Mouse (Mus musculus) erythroblast, embryonic 14.5 days (primary cell): ENCODE results near the gene Atp2a1. TPM values are rescaled to one million over a fixed set of nuclear protein-coding genes. Genes with fewer than 3 reads are reported as not detected.
"Not testable (repeated sequence)": the region's sequence is repeated elsewhere in the genome, so short reads cannot be mapped to it uniquely, and the experiment has no call there.

Experiments used
- H3K27me3 ChIP-seq: 2 replicates; pipeline ENCODE4 v1.6.1; 2012; ENCODE audit warnings: inconsistent platforms; ENCODE audit not compliant: control insufficient read depth
- H3K36me3 ChIP-seq: 2 replicates; pipeline ENCODE4 v1.6.1; 2012; ENCODE audit warnings: mild to moderate bottlenecking, inconsistent platforms; ENCODE audit not compliant: control insufficient read depth
- H3K4me1 ChIP-seq: 2 replicates; pipeline ENCODE4 v1.6.1; 2012; ENCODE audit warnings: inconsistent platforms; ENCODE audit not compliant: control insufficient read depth
- H3K4me3 ChIP-seq: replicated peaks from 2 replicates; pipeline ENCODE3; 2012; ENCODE audit warnings: moderate library complexity, mild to moderate bottlenecking, inconsistent platforms
- H3K9me3 ChIP-seq: 2 replicates; pipeline ENCODE4 v1.6.1; 2012; ENCODE audit warnings: low read length, inconsistent platforms, mixed read lengths; ENCODE audit not compliant: control insufficient read depth
- GATA1 ChIP-seq: IDR thresholded peaks from 2 replicates; pipeline ENCODE4 v1.6.1; 2012; ENCODE audit warnings: low read length, inconsistent platforms, mixed read lengths
- TAL1 ChIP-seq: IDR thresholded peaks from 3 replicates; pipeline ENCODE4 v1.6.1; 2012; ENCODE audit warnings: low read length, inconsistent platforms, mixed read lengths
- polyA plus RNA-seq: library from polyadenylated mRNA; stranded (reverse); fragments of >175 nt; gene quantifications from 2 replicates; pipeline ENCODE4 v1.2.3, GENCODE M21; 2012

Gene Atp2a1
- polyA plus RNA-seq, 1 experiment: not detected

DNA sequence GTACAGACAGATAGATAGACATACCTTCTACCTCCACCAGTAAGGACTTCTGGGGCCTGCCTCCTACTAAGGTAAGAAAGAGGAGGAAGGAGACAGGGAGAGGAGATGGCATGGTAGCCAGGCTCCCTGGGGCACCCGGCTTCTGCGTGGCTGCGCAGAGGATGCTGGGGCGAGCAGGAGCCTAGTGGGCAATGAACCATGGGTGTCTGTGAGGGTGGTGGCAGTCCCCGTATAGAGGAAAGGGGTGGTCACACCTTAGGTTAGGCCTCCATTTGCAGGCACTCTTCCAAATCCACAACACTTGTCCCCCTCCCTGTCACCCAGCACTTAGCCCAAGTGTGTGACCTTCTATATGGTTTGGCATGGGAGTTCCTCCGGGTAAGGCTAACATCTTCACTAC, 48.2 kb downstream of the Atp2a1 start, which contains the start of gene Cd19:
Gene Cd19 (minus strand): TSS at position 165 of the 400 bp plus-strand sequence.
- Histone ChIP-seq H3K27me3 (no peaks in the 10 kb centered on the region), H3K4me1 (no peaks in the 10 kb centered on the region), H3K9me3 (no peaks in the 10 kb centered on the region), H3K4me3 (no peak within 1 kb of the TSS), H3K36me3 (no peaks in the 10 kb centered on the region)
- TF ChIP-seq TAL1 (no peak), GATA1 (no peak)

DNA sequence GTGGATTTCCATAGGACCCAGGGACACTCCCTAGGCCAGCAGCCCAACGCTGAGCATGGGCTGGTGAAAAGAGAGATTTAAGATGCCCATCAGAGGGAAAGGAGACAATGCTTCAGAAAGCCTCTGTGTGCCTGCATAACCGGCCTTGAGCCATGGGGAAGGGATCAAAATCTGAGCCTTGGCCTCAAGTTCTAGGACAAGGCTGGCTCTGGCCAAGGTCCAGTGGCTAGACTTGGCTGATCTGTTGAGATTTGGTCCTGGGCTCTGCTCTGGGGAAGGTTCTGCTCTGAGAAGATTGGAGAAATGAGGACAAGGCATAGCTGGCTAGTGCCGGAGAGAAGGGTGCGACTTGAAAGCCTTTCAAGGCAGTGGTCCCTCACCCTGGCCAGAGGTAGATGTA, 51.8 kb downstream of the Atp2a1 start:
- H3K4me3 ChIP-seq: no peak overlapping the region
- H3K36me3 ChIP-seq: no peaks in the 10 kb centered on the region
- 0 out of 2 replicates have a peak, but pooled peaks cover 2% of the 10 kb centered on the region for H3K27me3 ChIP-seq
- H3K9me3 ChIP-seq: no peaks in the 10 kb centered on the region
- TF ChIP-seq TAL1 (no peak), GATA1 (no peak)
- H3K4me1 ChIP-seq: no peaks in the 10 kb centered on the region

DNA sequence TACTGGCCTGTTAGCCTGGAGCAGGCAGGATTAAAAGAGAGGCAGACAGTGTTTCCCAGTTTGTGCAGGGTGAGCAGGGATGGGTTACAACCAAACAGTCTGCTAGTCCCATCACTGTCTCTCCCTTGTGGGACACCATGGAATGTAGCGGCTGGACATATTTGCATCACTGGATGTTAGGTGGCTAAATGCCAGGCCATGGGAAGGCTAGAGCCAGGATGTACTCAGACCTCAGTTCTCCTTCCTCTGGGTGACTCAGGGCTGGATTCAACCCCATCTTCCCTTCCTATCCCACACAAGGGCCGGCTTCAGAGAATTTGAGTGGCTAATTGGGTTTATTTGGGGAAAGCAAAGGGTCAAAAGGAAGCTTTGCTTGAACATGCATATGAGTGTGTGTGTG, 54.2 kb downstream of the Atp2a1 start:
- Histone ChIP-seq H3K9me3 (no peaks in the 10 kb centered on the region), H3K36me3 (no peaks in the 10 kb centered on the region), H3K4me3 (no peak overlapping the region), H3K27me3 (0 out of 2 replicates have a peak, but pooled peaks cover 2% of the 10 kb centered on the region), H3K4me1 (no peaks in the 10 kb centered on the region)
- TF ChIP-seq GATA1 (no peak), TAL1 (no peak)

DNA sequence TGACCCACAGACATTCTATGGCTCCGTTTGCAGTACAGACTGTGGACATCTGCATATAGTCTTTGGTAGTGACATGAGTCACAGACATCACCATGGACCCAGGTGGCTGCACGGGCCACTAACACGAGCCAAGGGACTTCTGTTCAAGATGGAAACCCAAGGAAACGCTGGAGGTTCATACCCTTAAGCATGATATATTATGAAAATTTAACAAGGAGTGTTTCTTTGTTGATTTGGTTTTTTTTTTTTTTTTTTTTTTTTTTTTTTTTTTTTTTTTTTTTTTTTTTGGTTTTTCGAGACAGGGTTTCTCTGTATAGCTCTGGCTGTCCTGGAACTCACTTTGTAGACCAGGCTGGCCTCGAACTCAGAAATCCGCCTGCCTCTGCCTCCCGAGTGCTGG, 60.4 kb downstream of the Atp2a1 start:
- peaks cover 12% of the 10 kb centered on the region for H3K4me1 ChIP-seq
- not testable (repeated sequence) for H3K27me3 ChIP-seq, H3K36me3 ChIP-seq, H3K9me3 ChIP-seq, H3K4me3 ChIP-seq

DNA sequence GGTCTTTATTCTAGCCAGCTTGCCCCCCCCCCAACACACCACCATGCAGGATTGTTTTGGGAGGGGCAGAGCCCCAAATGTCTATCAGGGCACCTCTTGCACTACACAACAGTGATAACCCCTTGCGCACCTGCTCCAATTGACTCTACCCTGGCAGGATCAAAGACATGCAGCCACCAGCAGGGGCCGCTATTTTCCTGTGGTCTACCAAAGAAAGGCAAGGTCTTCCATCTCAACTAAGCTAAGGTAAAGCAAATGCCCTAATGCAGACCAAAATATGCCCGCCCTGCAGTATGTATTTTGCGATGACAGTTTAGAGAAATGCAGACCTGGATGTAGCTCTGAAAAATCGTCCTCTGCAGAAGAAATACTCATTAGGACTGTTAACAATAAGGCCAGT, 63.4 kb downstream of the Atp2a1 start:
- peaks cover 33% of the 10 kb centered on the region for H3K4me1 ChIP-seq
- H3K36me3 ChIP-seq: peaks cover 9% of the 10 kb centered on the region
- TF ChIP-seq TAL1 (no peak), GATA1 (no peak)
- no peak overlapping the region for H3K4me3 ChIP-seq
- H3K27me3 ChIP-seq: no peaks in the 10 kb centered on the region
- no peaks in the 10 kb centered on the region for H3K9me3 ChIP-seq

DNA sequence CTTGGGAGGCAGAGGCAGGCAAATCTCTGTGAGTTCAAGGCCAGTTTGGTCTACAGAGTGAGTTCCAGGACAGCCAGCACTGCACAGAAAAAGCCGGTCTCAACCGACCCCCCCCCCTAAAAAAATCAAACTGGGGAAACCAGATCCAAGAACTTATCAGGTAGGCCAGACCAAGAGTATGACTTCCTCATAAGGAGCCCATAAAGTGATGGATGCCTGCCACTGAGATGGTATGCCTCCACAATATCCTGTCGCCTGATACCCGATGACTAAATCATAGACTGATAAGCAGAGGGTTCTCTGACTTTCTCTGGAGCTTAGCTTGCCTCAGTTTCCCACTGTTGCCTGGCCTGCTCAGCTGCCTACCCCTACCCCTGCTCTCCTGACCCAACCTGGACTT, 65.1 kb downstream of the Atp2a1 start:
- TF ChIP-seq GATA1 (no peak), TAL1 (no peak)
- Histone ChIP-seq H3K4me1 (peaks cover 34% of the 10 kb centered on the region), H3K4me3 (no peak overlapping the region), H3K27me3 (no peaks in the 10 kb centered on the region), H3K36me3 (peaks cover 23% of the 10 kb centered on the region), H3K9me3 (no peaks in the 10 kb centered on the region)

DNA sequence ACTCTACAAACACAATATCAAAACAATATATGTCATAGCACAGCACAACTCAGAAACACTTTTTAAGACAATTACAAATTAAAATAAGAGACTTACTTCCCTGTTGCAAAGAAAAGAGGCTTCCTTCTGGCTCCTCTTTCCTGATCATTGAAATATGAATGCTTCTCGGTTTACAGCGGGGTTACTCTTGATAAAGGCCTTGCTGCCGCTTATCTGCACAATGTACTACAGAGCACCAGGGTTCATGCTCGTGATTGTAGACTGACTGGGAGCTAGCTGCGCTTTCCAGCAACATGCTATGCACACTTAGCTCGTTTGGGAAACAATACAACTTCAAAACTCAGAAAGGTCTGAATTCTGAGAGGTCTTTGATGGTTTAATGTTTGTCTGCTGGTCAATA, 65.7 kb downstream of the Atp2a1 start:
- peaks cover 26% of the 10 kb centered on the region for H3K36me3 ChIP-seq
- TF ChIP-seq TAL1 (no peak), GATA1 (no peak)
- H3K27me3 ChIP-seq: no peaks in the 10 kb centered on the region
- peak overlapping the region; percentile 95 for H3K4me3 ChIP-seq
- H3K4me1 ChIP-seq: peaks cover 34% of the 10 kb centered on the region
- no peaks in the 10 kb centered on the region for H3K9me3 ChIP-seq

DNA sequence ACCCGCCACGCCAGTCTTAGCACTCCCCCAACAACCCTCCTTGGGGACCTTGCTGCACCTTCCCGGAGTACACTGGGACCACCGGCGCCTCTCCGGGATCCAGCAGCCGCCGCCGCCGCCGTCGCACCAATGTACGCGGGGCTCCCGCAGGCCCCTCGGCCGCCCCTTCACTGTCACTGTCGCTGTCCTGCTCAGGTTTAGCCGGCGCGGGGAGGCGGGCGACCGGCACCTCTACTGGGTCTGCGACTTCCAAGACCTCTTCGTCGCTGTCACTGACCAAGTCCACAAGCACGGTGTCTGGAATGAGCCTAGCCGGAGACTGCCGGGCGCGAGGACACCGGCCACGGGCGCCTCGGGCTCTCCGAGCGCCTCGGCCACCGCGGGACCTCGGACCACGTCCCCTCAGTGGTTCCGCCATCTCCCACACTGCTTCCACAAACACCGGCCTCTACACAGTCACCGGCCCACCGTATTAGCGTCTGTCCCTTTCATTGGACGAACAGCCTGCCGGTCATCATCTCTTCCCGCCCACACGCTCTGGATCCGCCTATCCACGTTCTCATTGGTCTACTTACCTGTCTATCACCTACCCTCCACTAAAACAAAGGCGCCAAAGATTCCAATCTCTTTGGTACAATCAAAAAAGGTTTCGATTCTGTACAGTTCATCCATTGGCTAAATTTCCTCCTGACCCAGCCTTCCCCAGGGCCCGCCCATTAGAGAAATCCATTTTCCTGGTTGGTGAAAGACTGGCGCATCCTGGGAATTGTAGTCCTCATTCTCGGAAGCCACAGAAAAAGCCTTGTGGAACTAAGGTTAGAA, 66.4 kb downstream of the Atp2a1 start, which contains the start of gene Nfatc2ip:
Gene Nfatc2ip (minus strand): TSS at position 440 of the 822 bp plus-strand sequence.
- no peaks in the 10 kb centered on the region for H3K27me3 ChIP-seq
- H3K9me3 ChIP-seq: no peaks in the 10 kb centered on the region
- H3K36me3 ChIP-seq: peaks cover 33% of the 10 kb centered on the region
- H3K4me3 ChIP-seq: peak within 1 kb of the TSS; percentile 95
- peak; percentile 67 for TF ChIP-seq GATA1
- no peak for TF ChIP-seq TAL1
- H3K4me1 ChIP-seq: peaks cover 34% of the 10 kb centered on the region

Other genes with a start within 250 kb of the Atp2a1 start
- 0.05 and 0.06 TPM in 2 replicates for gene Sbk1, start 190.5 kb downstream of the Atp2a1 start, polyA plus RNA-seq
- 0.31 and 0.60 TPM in 2 replicates for gene Lat, start 93.5 kb downstream of the Atp2a1 start, polyA plus RNA-seq
- 3.3 and 5.1 TPM in 2 replicates for gene Spns1, start 85.7 kb downstream of the Atp2a1 start, polyA plus RNA-seq
- 0.17 and 0.39 TPM in 2 replicates for gene Nfatc2ip, start 66.4 kb downstream of the Atp2a1 start, polyA plus RNA-seq
- gene Cd19, start 48.2 kb downstream of the Atp2a1 start, polyA plus RNA-seq: not detected in 2 replicates
- 0.67 and 0.68 TPM in 2 replicates for gene Rabep2, start 34.3 kb downstream of the Atp2a1 start, polyA plus RNA-seq
- gene Sh2b1, start 12.3 kb upstream of the Atp2a1 start, polyA plus RNA-seq: 2.3 and 2.6 TPM in 2 replicates
- 1.8 and 3.9 TPM in 2 replicates for gene Tufm, start 24.3 kb upstream of the Atp2a1 start, polyA plus RNA-seq
- 56.8 and 76.8 TPM in 2 replicates for gene Atxn2l, start 40.3 kb upstream of the Atp2a1 start, polyA plus RNA-seq
- gene Eif3c, start 103.3 kb upstream of the Atp2a1 start, polyA plus RNA-seq: 5.1 and 6.2 TPM in 2 replicates
- 0.07 and 0.16 TPM in 2 replicates for gene Apobr, start 121.8 kb upstream of the Atp2a1 start, polyA plus RNA-seq
- 0.14 and 0.22 TPM in 2 replicates for gene Cln3, start 122.7 kb upstream of the Atp2a1 start, polyA plus RNA-seq
- not detected in 2 replicates for gene Il27, start 131.8 kb upstream of the Atp2a1 start, polyA plus RNA-seq
- gene Nupr1, start 167.8 kb upstream of the Atp2a1 start, polyA plus RNA-seq: 0.27 and 0.35 TPM in 2 replicates
- 4.0 and 6.3 TPM in 2 replicates for gene Sgf29, start 186.2 kb upstream of the Atp2a1 start, polyA plus RNA-seq
- gene Sult1a1, start 213.3 kb upstream of the Atp2a1 start, polyA plus RNA-seq: not detected in 2 replicates
- gene Bola2, start 232.3 kb upstream of the Atp2a1 start, polyA plus RNA-seq: 14.2 and 14.8 TPM in 2 replicates
- gene Slx1b, start 232.7 kb upstream of the Atp2a1 start, polyA plus RNA-seq: 0.21 and 0.33 TPM in 2 replicates
- gene Coro1a, start 244.7 kb upstream of the Atp2a1 start, polyA plus RNA-seq: 1.5 and 2.4 TPM in 2 replicates